Mouse (Mus musculus): ENCODE results near the gene Cdc25b. TPM values are rescaled to one million over a fixed set of nuclear protein-coding genes. Genes with fewer than 3 reads are reported as not detected.

Cdc25b gene
- total and polyA plus RNA-seq, 3 experiments: 4.3 to 12.5 (median 10.3) TPM

DNA sequence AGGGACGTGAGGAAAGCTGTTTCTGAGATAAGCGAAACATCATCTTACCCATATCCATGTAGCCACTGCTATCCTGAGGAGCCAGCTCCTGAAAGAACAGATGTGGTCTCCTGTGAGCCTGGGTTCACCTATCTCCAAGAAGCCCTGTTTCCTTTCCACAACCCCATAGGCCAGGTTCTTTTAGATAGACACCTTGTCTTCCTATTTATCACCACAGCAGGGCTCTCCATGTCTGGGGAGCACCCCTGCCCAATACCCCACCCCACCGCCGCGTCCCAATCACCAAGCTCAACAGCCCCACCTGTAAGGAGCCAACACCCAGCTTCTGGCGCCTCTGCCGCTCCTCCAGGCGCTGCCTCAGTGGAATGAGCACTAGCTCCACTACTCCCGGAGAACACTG is 14.4 kb upstream of the Cdc25b start:
- intact Hi-C loops (cut with DNase I): loop anchor here (10.0 kb wide), 1 partner anchor 338 kb away; no protein-coding TSS in a partner anchor
- no peak for DNase-seq
- Histone ChIP-seq H3K4me3 (no peak overlapping the region), H3K27ac (no peak overlapping the region), H3K79me2 (replicated peaks; ENCODE audit: control insufficient read depth, insufficient read depth, low read length) (no peaks in the 10 kb centered on the region), H3K36me3 (ENCODE audit: control insufficient read depth, insufficient read depth, low read length) (no peaks in the 10 kb centered on the region), H3K27me3 (ENCODE audit: control insufficient read depth, insufficient read depth, low read length) (no peaks in the 10 kb centered on the region), H3K9ac (ENCODE audit: low read depth, low read length) (no peak overlapping the region), H3K4me1 (ENCODE audit: control insufficient read depth, insufficient read depth, low read length) (peaks cover 4% of the 10 kb centered on the region)
- 79% methylated on average over 9 of the region's 9 CpGs for WGBS
- TF ChIP-seq CTCF (IDR thresholded peaks at IDR 0.05) (no peak), EP300 (IDR thresholded peaks at IDR 0.05; ENCODE audit: insufficient read depth, low read depth, low read length) (no peak), POLR2A (IDR thresholded peaks at IDR 0.05; ENCODE audit: insufficient read depth, low read depth, low read length) (no peak)

DNA sequence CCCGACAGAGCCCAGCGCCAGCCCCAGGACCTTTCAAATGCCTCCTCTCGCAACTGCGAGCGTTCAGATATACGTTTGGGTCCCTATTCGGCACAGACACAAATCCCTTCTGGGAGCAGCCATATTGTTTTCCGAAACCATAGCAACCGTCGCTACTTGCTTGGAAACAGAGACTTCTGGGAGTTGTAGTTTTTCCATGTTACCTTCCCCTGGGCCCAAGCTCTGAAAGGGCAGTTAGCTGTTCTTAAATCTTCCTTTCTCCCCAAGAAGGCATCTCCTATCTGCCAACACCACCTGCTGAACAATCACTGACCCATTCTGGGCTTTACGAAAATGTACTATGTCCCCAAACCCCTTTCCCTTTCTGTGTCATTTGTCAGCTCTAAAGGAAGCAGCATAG is 12.0 kb upstream of the Cdc25b start:
- intact Hi-C loops (cut with DNase I): loop anchor here (10.0 kb wide), 1 partner anchor 340 kb away; no protein-coding TSS in a partner anchor
- DNase-seq: peak; percentile 56 to 67
- peaks cover 8% of the 10 kb centered on the region for H3K79me2 ChIP-seq (replicated peaks; ENCODE audit: control insufficient read depth, insufficient read depth, low read length)
- H3K9ac ChIP-seq (ENCODE audit: low read depth, low read length): no peak overlapping the region
- H3K27me3 ChIP-seq (ENCODE audit: control insufficient read depth, insufficient read depth, low read length): no peaks in the 10 kb centered on the region
- no peaks in the 10 kb centered on the region for H3K36me3 ChIP-seq (ENCODE audit: control insufficient read depth, insufficient read depth, low read length)
- 7% methylated on average over 11 of the region's 11 CpGs for WGBS
- peaks cover 11% of the 10 kb centered on the region for H3K4me1 ChIP-seq (ENCODE audit: control insufficient read depth, insufficient read depth, low read length)
- peak overlapping the region; percentile 45 for H3K4me3 ChIP-seq
- no peak overlapping the region for H3K27ac ChIP-seq
- TF ChIP-seq POLR2A (IDR thresholded peaks at IDR 0.05; ENCODE audit: insufficient read depth, low read depth, low read length): peak; percentile 67
- TF ChIP-seq EP300 (IDR thresholded peaks at IDR 0.05; ENCODE audit: insufficient read depth, low read depth, low read length): no peak

DNA sequence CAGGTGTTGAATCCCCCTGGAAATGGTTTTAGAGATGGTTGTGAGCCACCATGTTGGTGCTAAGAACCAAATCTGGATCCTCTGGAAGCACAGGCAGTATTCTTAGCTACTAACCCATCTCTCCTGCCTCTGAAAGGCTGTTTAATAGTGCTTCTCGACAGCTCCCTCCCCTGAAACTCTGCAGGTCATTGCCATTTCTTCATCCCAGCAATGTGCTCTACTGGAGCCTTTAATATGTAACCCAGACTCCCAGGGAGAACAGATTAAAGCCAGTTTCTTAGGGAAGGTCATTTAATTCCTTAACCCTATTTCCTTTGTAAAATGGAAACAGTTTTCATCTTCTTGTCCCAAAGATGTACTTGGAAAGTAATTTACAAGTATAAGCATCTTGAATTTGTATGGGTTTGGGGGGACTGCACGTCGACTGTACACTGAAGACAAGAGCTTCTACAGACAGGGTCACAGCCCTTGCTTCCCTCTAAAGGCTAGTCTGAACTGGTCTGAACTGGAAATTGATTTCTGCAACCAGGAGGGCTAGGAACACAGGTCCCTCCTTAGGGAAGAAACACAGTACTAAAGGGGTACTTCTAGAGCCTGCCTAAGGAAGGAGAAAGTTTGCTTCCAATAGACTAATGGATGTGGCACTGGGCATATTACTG is 11.3 kb upstream of the Cdc25b start:
- no peak overlapping the region for H3K27ac ChIP-seq

DNA sequence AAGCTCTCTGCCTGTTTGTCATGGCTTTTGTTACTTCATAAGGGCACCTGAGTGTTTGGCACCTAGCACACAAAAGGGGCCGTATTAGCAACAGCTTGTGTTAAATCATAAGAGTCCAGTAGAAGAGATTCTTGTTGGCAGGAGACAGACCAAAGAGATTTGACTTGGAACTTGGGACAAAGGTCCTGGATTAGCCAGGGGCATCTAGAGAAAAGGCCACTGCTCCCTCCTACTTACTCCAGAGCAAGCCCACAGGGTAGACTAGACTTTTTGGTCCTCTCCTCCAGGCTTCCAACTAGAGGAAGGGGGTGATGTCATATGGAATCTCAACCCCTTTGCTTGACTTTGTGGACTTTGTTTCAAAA is 10.8 kb upstream of the Cdc25b start:
- 94% methylated on average over 1 of the region's 1 CpGs for WGBS
- no peaks in the 10 kb centered on the region for H3K27me3 ChIP-seq (ENCODE audit: control insufficient read depth, insufficient read depth, low read length)
- no peak for TF ChIP-seq EP300 (IDR thresholded peaks at IDR 0.05; ENCODE audit: insufficient read depth, low read depth, low read length)
- TF ChIP-seq POLR2A (IDR thresholded peaks at IDR 0.05; ENCODE audit: insufficient read depth, low read depth, low read length): no peak
- no peak for TF ChIP-seq CTCF (IDR thresholded peaks at IDR 0.05)
- peaks cover 8% of the 10 kb centered on the region for H3K79me2 ChIP-seq (replicated peaks; ENCODE audit: control insufficient read depth, insufficient read depth, low read length)
- H3K4me3 ChIP-seq: no peak overlapping the region
- no peak overlapping the region for H3K27ac ChIP-seq
- H3K36me3 ChIP-seq (ENCODE audit: control insufficient read depth, insufficient read depth, low read length): no peaks in the 10 kb centered on the region
- peaks cover 13% of the 10 kb centered on the region for H3K4me1 ChIP-seq (ENCODE audit: control insufficient read depth, insufficient read depth, low read length)
- intact Hi-C loops (cut with DNase I): loop anchor here (10.0 kb wide), 1 partner anchor 341 kb away; no protein-coding TSS in a partner anchor
- no peak for DNase-seq
- no peak overlapping the region for H3K9ac ChIP-seq (ENCODE audit: low read depth, low read length)

More for the DNA sequence above, 11.3 kb upstream of the Cdc25b start:
- DNase-seq: no peak
- H3K36me3 ChIP-seq (ENCODE audit: control insufficient read depth, insufficient read depth, low read length): no peaks in the 10 kb centered on the region
- H3K4me1 ChIP-seq (ENCODE audit: control insufficient read depth, insufficient read depth, low read length): peaks cover 13% of the 10 kb centered on the region
- TF ChIP-seq POLR2A (IDR thresholded peaks at IDR 0.05; ENCODE audit: insufficient read depth, low read depth, low read length) (no peak), EP300 (IDR thresholded peaks at IDR 0.05; ENCODE audit: insufficient read depth, low read depth, low read length) (no peak), CTCF (IDR thresholded peaks at IDR 0.05) (no peak)
- intact Hi-C loops (cut with DNase I): loop anchor here (10.0 kb wide), 1 partner anchor 341 kb away; no protein-coding TSS in a partner anchor
- H3K27me3 ChIP-seq (ENCODE audit: control insufficient read depth, insufficient read depth, low read length): no peaks in the 10 kb centered on the region
- 72% methylated on average over 3 of the region's 3 CpGs for WGBS
- no peak overlapping the region for H3K9ac ChIP-seq (ENCODE audit: low read depth, low read length)
- peaks cover 8% of the 10 kb centered on the region for H3K79me2 ChIP-seq (replicated peaks; ENCODE audit: control insufficient read depth, insufficient read depth, low read length)
- no peak overlapping the region for H3K4me3 ChIP-seq

DNA sequence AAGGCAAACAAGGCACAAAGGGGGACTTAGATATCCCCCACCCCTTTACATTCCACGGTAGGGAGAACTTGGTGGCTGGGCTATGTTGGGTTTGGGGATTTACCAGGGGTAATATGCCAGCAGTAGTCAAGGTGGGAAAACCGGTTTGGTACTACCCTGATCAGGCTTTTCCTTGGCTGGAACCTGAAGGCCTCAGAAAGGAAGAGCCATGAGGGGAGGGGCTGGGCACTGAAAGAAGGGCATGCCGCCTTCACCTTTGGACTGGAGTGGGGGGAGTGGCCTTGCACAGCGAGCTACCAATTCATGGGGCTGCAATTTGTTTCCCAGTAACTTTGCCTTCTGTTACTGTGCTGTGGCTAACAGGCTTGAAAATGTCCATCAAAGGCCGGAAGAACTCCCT is 10.3 kb upstream of the Cdc25b start:
- peak in 1 of 2 experiments; percentile 24 for DNase-seq
- WGBS: 47% methylated on average over 5 of the region's 5 CpGs
- TF ChIP-seq CTCF (IDR thresholded peaks at IDR 0.05) (no peak), POLR2A (IDR thresholded peaks at IDR 0.05; ENCODE audit: insufficient read depth, low read depth, low read length) (no peak), EP300 (IDR thresholded peaks at IDR 0.05; ENCODE audit: insufficient read depth, low read depth, low read length) (no peak)
- intact Hi-C loops (cut with DNase I): loop anchor here (10.0 kb wide), 1 partner anchor 342 kb away; no protein-coding TSS in a partner anchor
- H3K79me2 ChIP-seq (replicated peaks; ENCODE audit: control insufficient read depth, insufficient read depth, low read length): peaks cover 8% of the 10 kb centered on the region
- no peak overlapping the region for H3K4me3 ChIP-seq
- peaks cover 13% of the 10 kb centered on the region for H3K4me1 ChIP-seq (ENCODE audit: control insufficient read depth, insufficient read depth, low read length)
- no peak overlapping the region for H3K27ac ChIP-seq
- H3K9ac ChIP-seq (ENCODE audit: low read depth, low read length): no peak overlapping the region
- no peaks in the 10 kb centered on the region for H3K27me3 ChIP-seq (ENCODE audit: control insufficient read depth, insufficient read depth, low read length)
- no peaks in the 10 kb centered on the region for H3K36me3 ChIP-seq (ENCODE audit: control insufficient read depth, insufficient read depth, low read length)

DNA sequence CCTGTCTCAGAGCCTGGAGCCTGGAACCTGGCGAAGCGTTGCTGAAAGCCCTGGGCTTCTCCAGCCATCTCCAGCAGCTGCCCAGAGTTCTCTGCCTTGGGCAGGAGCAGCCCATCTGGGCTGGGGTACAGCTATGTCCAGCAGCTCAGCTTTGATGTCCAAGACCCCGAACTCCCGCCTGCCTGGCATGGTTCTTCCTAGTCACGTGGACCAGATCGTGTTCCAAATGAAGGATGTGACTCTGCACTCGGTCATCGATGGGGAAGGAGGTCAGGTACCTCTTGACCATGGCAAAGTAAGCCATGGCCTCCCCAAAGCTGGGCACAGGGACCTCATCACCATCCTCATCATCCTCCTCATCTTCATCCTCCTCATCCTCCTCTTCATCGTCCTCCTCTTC is 8.8 kb upstream of the Cdc25b start:
- Histone ChIP-seq H3K4me1 (ENCODE audit: control insufficient read depth, insufficient read depth, low read length) (peaks cover 13% of the 10 kb centered on the region), H3K4me3 (peak overlapping the region; percentile 84; the same call in 1 of the 2 replicates), H3K27me3 (ENCODE audit: control insufficient read depth, insufficient read depth, low read length) (no peaks in the 10 kb centered on the region), H3K27ac (no peak overlapping the region; the same call in 1 of the 2 replicates), H3K79me2 (replicated peaks; ENCODE audit: control insufficient read depth, insufficient read depth, low read length) (peaks cover 8% of the 10 kb centered on the region), H3K36me3 (ENCODE audit: control insufficient read depth, insufficient read depth, low read length) (no peaks in the 10 kb centered on the region), H3K9ac (ENCODE audit: low read depth, low read length) (peak overlapping the region; percentile 20; the same call in 1 of the 2 replicates)
- 57% methylated on average over 9 of the region's 9 CpGs for WGBS
- intact Hi-C loops (cut with DNase I): loop anchor here (10.0 kb wide), 1 partner anchor 343 kb away; no protein-coding TSS in a partner anchor
- no peak for DNase-seq
- TF ChIP-seq POLR2A (IDR thresholded peaks at IDR 0.05; ENCODE audit: insufficient read depth, low read depth, low read length) (no peak), CTCF (IDR thresholded peaks at IDR 0.05) (no peak), EP300 (IDR thresholded peaks at IDR 0.05; ENCODE audit: insufficient read depth, low read depth, low read length) (no peak)

All from heart, adult 2 months (tissue).